In genomic region chr7:25305481-25305880, GRCm38 (mm10) we compare ENCODE assay signal across 9 mouse cellular contexts. TPM values are rescaled to one million over a fixed set of nuclear protein-coding genes. Genes with fewer than 3 reads are reported as not detected.
A peak's percentile ranks its signal among the peaks of the same experiment; 100 is the strongest.
DNase-seq lines count a peak whose midpoint lies in the region; ATAC-seq and TF ChIP-seq lines count a peak whose summit lies in the region.
"Had no signal": no experiment of that assay in that cellular context is flagged by ENCODE, and none has a peak within 500 bp of the region (broad histone marks: within the 10 kb centered on the region; RNA-seq: fewer than 3 reads in every experiment).

No protein-coding gene starts in this region.

- no peaks in the 10 kb centered on the region for H3K36me3 ChIP-seq in heart, embryonic 13.5 days
- H3K36me3 ChIP-seq in hindbrain, embryonic 12.5 days = no peaks in the 10 kb centered on the region
- H3K36me3 ChIP-seq in midbrain, embryonic 10.5 days = no peaks in the 10 kb centered on the region

- 1% methylated on average over 2 of the region's 2 CpGs for WGBS in heart, embryonic 13.5 days
- whole genome bisulfite sequencing in hindbrain, embryonic 12.5 days = 2% methylated on average over 2 of the region's 2 CpGs
- 1% methylated on average over 2 of the region's 2 CpGs for WGBS in midbrain, embryonic 10.5 days

- peak overlapping the region; percentile 62 for H3K4me3 ChIP-seq in heart, embryonic 13.5 days
- peak overlapping the region; percentile 60; the same call in 1 of the 2 replicates for H3K4me3 ChIP-seq in bone marrow macrophage, adult 2 months (ENCODE audit: insufficient read depth, low read length)
- H3K4me3 ChIP-seq in hindbrain, embryonic 12.5 days = peak overlapping the region; percentile 60
- peak overlapping the region; percentile 73 for H3K4me3 ChIP-seq in midbrain, embryonic 10.5 days

- H3K4me1 ChIP-seq in heart, embryonic 13.5 days = peaks cover 10% of the 10 kb centered on the region
- H3K4me1 ChIP-seq in bone marrow macrophage, adult 2 months (ENCODE audit: control insufficient read depth, insufficient read depth, low read length) = 0 out of 2 replicates have a peak, but pooled peaks cover 3% of the 10 kb centered on the region
- peaks cover 7% of the 10 kb centered on the region for H3K4me1 ChIP-seq in hindbrain, embryonic 12.5 days
- H3K4me1 ChIP-seq in midbrain, embryonic 10.5 days = peaks cover 26% of the 10 kb centered on the region

- H3K9ac ChIP-seq in heart, embryonic 13.5 days = peak overlapping the region; percentile 58
- peak overlapping the region; percentile 83 for H3K9ac ChIP-seq in hindbrain, embryonic 12.5 days

- no peak for DNase-seq in heart, adult 18-20 months
- no peak for DNase-seq in midbrain, embryonic 10.5 days (ENCODE audit: low spot score)
- no peak for DNase-seq in natural killer cell, adult 2 months (ENCODE audit: low spot score in 2 of 2)
- DNase-seq in left cerebral cortex, adult 18-20 months (ENCODE audit: low spot score in 2 of 2) = no peak
- no peak for DNase-seq in cerebellum, postnatal 25 days

- ATAC-seq in heart, embryonic 13.5 days (ENCODE audit: extremely low read depth, insufficient number of reproducible peaks, low FRiP score, low TSS enrichment) = no peak
- ATAC-seq in hindbrain, embryonic 12.5 days (ENCODE audit: low FRiP score) = peak; percentile 36; the same call in 1 of the 2 replicates

- peak overlapping the region; percentile 97 for H3K4me2 ChIP-seq in heart, embryonic 13.5 days
- peak overlapping the region; percentile 93 for H3K4me2 ChIP-seq in hindbrain, embryonic 12.5 days (replicated peaks)

- peaks cover 72% of the 10 kb centered on the region for H3K27me3 ChIP-seq in heart, embryonic 13.5 days (replicated peaks)
- H3K27me3 ChIP-seq in hindbrain, embryonic 12.5 days = peaks cover 17% of the 10 kb centered on the region
- H3K27me3 ChIP-seq in midbrain, embryonic 10.5 days (ENCODE audit: low read depth, poor library complexity, severe bottlenecking) = peaks cover 58% of the 10 kb centered on the region

- H3K27ac ChIP-seq in heart, embryonic 13.5 days (replicated peaks) = no peak overlapping the region
- no peak overlapping the region for H3K27ac ChIP-seq in bone marrow macrophage, adult 2 months (ENCODE audit: insufficient read depth, low read depth, low read length)
- H3K27ac ChIP-seq in hindbrain, embryonic 12.5 days = peak overlapping the region; percentile 87
- peak overlapping the region; percentile 78; the same call in 1 of the 2 replicates for H3K27ac ChIP-seq in midbrain, embryonic 10.5 days (replicated peaks)

- TF ChIP-seq POLR2A in bone marrow macrophage, adult 2 months (IDR thresholded peaks at IDR 0.05; ENCODE audit: borderline replicate concordance, low read depth, low read length) = no peak

- H3K9me3 ChIP-seq in heart, embryonic 13.5 days = no peaks in the 10 kb centered on the region
- H3K9me3 ChIP-seq in hindbrain, embryonic 12.5 days (replicated peaks) = no peaks in the 10 kb centered on the region
- no peaks in the 10 kb centered on the region for H3K9me3 ChIP-seq in midbrain, embryonic 10.5 days (replicated peaks)

- no peak for TF ChIP-seq CTCF in bone marrow macrophage, adult 2 months (IDR thresholded peaks at IDR 0.05; ENCODE audit: low read depth, low read length)

RNA-seq across cellular contexts. Expression of gene Tmem145, which starts 0.4 kb away (rescaled TPM):
- 0.11 and 0.34 TPM in 2 replicates for polyA plus RNA-seq in heart, embryonic 13.5 days (2015; fragmentation: Nextera tagmentation; extraction: Ambion mirVana)
- total RNA-seq in heart, adult 18-20 months (2021) = not detected
- polyA plus RNA-seq in bone marrow macrophage, adult 2 months (2012; ENCODE audit: insufficient read depth, insufficient read length, missing spikeins) = not detected in 2 replicates
- polyA plus RNA-seq in hindbrain, embryonic 12.5 days (2016; fragmentation: Nextera tagmentation; extraction: Ambion mirVana) = 24.3 and 25.9 TPM in 2 replicates
- polyA plus RNA-seq in midbrain, embryonic 10.5 days (2016; fragmentation: Nextera tagmentation; extraction: Ambion mirVana) = 2.1 and 5.1 TPM in 2 replicates
- 10 to 100 TPM; 45.4 to 46.6 TPM for total RNA-seq in left cerebral cortex, adult 18-20 months (2021)
- total RNA-seq: liver, adult 2 months had no signal
- polyA plus RNA-seq: liver, adult 2 months had no signal

RNA-seq across cellular contexts. Expression of gene Prr19, which starts 4.3 kb away (rescaled TPM):
- 0.23 and 0.39 TPM in 2 replicates for polyA plus RNA-seq in heart, embryonic 13.5 days (2015; fragmentation: Nextera tagmentation; extraction: Ambion mirVana)
- total RNA-seq in heart, adult 18-20 months (2021) = not detected
- polyA plus RNA-seq in bone marrow macrophage, adult 2 months (2012; ENCODE audit: insufficient read depth, insufficient read length, missing spikeins) = not detected in 2 replicates
- 0.87 and 1.1 TPM in 2 replicates for polyA plus RNA-seq in hindbrain, embryonic 12.5 days (2016; fragmentation: Nextera tagmentation; extraction: Ambion mirVana)
- 1.1 and 1.4 TPM in 2 replicates for polyA plus RNA-seq in midbrain, embryonic 10.5 days (2016; fragmentation: Nextera tagmentation; extraction: Ambion mirVana)
- total RNA-seq in left cerebral cortex, adult 18-20 months (2021) = not detected
- total RNA-seq: liver, adult 2 months had no signal
- polyA plus RNA-seq: liver, adult 2 months had no signal

RNA-seq across cellular contexts. Expression of gene Pafah1b3, which starts 7.7 kb away (rescaled TPM):
- polyA plus RNA-seq in heart, embryonic 13.5 days (2015; fragmentation: Nextera tagmentation; extraction: Ambion mirVana) = 145 and 154 TPM in 2 replicates
- 1 to 10 TPM; 4.0 to 5.6 TPM for total RNA-seq in heart, adult 18-20 months (2021)
- 35.5 and 38.0 TPM in 2 replicates for polyA plus RNA-seq in bone marrow macrophage, adult 2 months (2012; ENCODE audit: insufficient read depth, insufficient read length, missing spikeins)
- 391 and 405 TPM in 2 replicates for polyA plus RNA-seq in hindbrain, embryonic 12.5 days (2016; fragmentation: Nextera tagmentation; extraction: Ambion mirVana)
- polyA plus RNA-seq in midbrain, embryonic 10.5 days (2016; fragmentation: Nextera tagmentation; extraction: Ambion mirVana) = 293 and 325 TPM in 2 replicates
- total RNA-seq in left cerebral cortex, adult 18-20 months (2021) = 10 to 100 TPM; 35.7 to 36.9 TPM

RNA-seq across cellular contexts. Expression of gene Megf8, which starts 11.5 kb away (rescaled TPM):
- polyA plus RNA-seq in heart, embryonic 13.5 days (2015; fragmentation: Nextera tagmentation; extraction: Ambion mirVana) = 7.0 and 7.5 TPM in 2 replicates
- total RNA-seq in heart, adult 18-20 months (2021) = 10 to 100 TPM; 31.8 to 32.9 TPM
- 13.2 and 13.8 TPM in 2 replicates for polyA plus RNA-seq in bone marrow macrophage, adult 2 months (2012; ENCODE audit: insufficient read depth, insufficient read length, missing spikeins)
- polyA plus RNA-seq in hindbrain, embryonic 12.5 days (2016; fragmentation: Nextera tagmentation; extraction: Ambion mirVana) = 20.9 and 23.0 TPM in 2 replicates
- 13.9 and 14.9 TPM in 2 replicates for polyA plus RNA-seq in midbrain, embryonic 10.5 days (2016; fragmentation: Nextera tagmentation; extraction: Ambion mirVana)
- 100 to 1,000 TPM; 100 to 102 TPM for total RNA-seq in left cerebral cortex, adult 18-20 months (2021)

RNA-seq across cellular contexts. Expression of gene Cic, which starts 38.0 kb away (rescaled TPM):
- polyA plus RNA-seq in heart, embryonic 13.5 days (2015; fragmentation: Nextera tagmentation; extraction: Ambion mirVana) = 22.9 and 23.4 TPM in 2 replicates
- total RNA-seq in heart, adult 18-20 months (2021) = 10 to 100 TPM; 45.1 to 63.1 TPM
- polyA plus RNA-seq in bone marrow macrophage, adult 2 months (2012; ENCODE audit: insufficient read depth, insufficient read length, missing spikeins) = 251 and 272 TPM in 2 replicates
- polyA plus RNA-seq in hindbrain, embryonic 12.5 days (2016; fragmentation: Nextera tagmentation; extraction: Ambion mirVana) = 41.1 and 42.4 TPM in 2 replicates
- polyA plus RNA-seq in midbrain, embryonic 10.5 days (2016; fragmentation: Nextera tagmentation; extraction: Ambion mirVana) = 18.5 and 21.7 TPM in 2 replicates
- 100 to 1,000 TPM; 212 to 225 TPM for total RNA-seq in left cerebral cortex, adult 18-20 months (2021)

Comparison
In these comparisons a context has a peak if more than half of its experiments do, and no peak if none do; other contexts are left out.
1. H3K27ac ChIP-seq: peak in hindbrain, embryonic 12.5 days (single experiment) and midbrain, embryonic 10.5 days (single experiment); none in heart, embryonic 13.5 days (single experiment) and bone marrow macrophage, adult 2 months (single experiment).
2. Peak in every context shown above with its lines, with median percentiles within 50 percentile points of each other: H3K4me3 ChIP-seq.